Mouse (Mus musculus) olfactory bulb, adult 2 months (tissue): ENCODE measurements around the gene Cit.

ENCODE experiments used
- CTCF ChIP-seq: fragments of 200-500 bp; IDR thresholded peaks from 2 replicates; pipeline ENCODE4 v1.5.1; 2012; ENCODE audit warnings: low read depth, mild to moderate bottlenecking, low read length, moderate library complexity; ENCODE audit not compliant: insufficient read depth
- POLR2A ChIP-seq: fragments of 200-500 bp; IDR thresholded peaks from 2 replicates; pipeline ENCODE4 v1.6.1; 2012; ENCODE audit warnings: mild to moderate bottlenecking, low read depth, low read length, moderate library complexity; ENCODE audit not compliant: insufficient read depth

DNA sequence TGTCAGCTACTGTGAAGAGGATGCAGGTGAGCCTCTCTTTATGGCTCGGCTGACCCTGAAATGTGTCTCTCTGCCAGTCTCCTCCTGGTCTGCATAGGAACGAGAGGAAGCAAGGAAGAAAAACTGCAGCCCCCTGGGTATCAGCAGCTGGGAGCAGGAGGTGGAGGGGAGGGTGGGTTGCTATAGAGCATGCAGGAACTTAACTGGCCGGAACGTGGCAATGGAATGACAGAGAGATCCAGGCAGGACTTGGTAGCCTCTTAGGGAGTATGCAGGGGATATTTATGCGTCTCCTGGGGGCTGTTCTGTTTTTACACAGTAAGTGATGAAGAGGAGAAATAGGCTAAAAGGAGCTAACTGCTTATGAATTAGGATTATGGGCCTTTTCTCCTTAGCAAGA is 48.7 kb downstream of the Cit start:
- TF ChIP-seq POLR2A, result no peak
- TF ChIP-seq CTCF, result no peak
